Mouse (Mus musculus) hindbrain, embryonic 12.5 days (tissue): Measurements from ENCODE around the gene Fnip1. TPM values are rescaled to one million over a fixed set of nuclear protein-coding genes. Genes with fewer than 3 reads are reported as not detected.
"Not testable (repeated sequence)": the region's sequence is repeated elsewhere in the genome, so short reads cannot be mapped to it uniquely, and the experiment has no call there.

Experiments used
- ATAC-seq: fragments of 200-750 bp; cut with Nextera tagmentation; 2 replicates; pipeline ENCODE4 v1.8.0; 2017; ENCODE audit warnings: moderate TSS enrichment; ENCODE audit not compliant: low FRiP score
- H3K27ac ChIP-seq: fragments of 300-500 bp; sonication (generic); 2 replicates; pipeline ENCODE4 v1.5.1; 2016; ENCODE audit warnings: mild to moderate bottlenecking
- H3K27me3 ChIP-seq: fragments of 300-500 bp; sonication (generic); 2 replicates; pipeline ENCODE4 v1.6.1; 2016; ENCODE audit warnings: mild to moderate bottlenecking
- H3K36me3 ChIP-seq: fragments of 300-500 bp; sonication (generic); 2 replicates; pipeline ENCODE4 v1.6.1; 2016; ENCODE audit warnings: mild to moderate bottlenecking
- H3K4me1 ChIP-seq: fragments of 300-500 bp; sonication (generic); 2 replicates; pipeline ENCODE4 v1.6.1; 2016
- H3K4me2 ChIP-seq: fragments of 300-500 bp; sonication (generic); replicated peaks from 2 replicates; pipeline ENCODE4 v1.6.1; 2016; ENCODE audit warnings: mild to moderate bottlenecking
- H3K4me3 ChIP-seq: fragments of 300-500 bp; sonication (generic); 2 replicates; pipeline ENCODE4 v1.5.1; 2016; ENCODE audit warnings: mild to moderate bottlenecking
- H3K9ac ChIP-seq: fragments of 300-500 bp; sonication (generic); 2 replicates; pipeline ENCODE4 v1.6.1; 2016; ENCODE audit warnings: mild to moderate bottlenecking, moderate library complexity
- H3K9me3 ChIP-seq: fragments of 300-500 bp; sonication (generic); replicated peaks from 2 replicates; pipeline ENCODE4 v1.6.1; 2016; ENCODE audit warnings: mild to moderate bottlenecking
- WGBS: fragments of 180-500 bp; shearing (Covaris S2); methylation state at CpG from one replicate; pipeline ENCODE4 v1.1.7; 2016; 5-methylcytosine and 5-hydroxymethylcytosine counted together
- polyA plus RNA-seq: library from polyadenylated mRNA; unstranded; fragments of >200 nt; fragmentation: Nextera tagmentation; extraction: Ambion mirVana; gene quantifications from 2 replicates; pipeline ENCODE4 v1.2.1, GENCODE M21; 2016

Gene Fnip1
- polyA plus RNA-seq = 12.1 and 13.2 TPM in 2 replicates

- Histone ChIP-seq H3K36me3 (no peaks in the 10 kb centered on the region), H3K4me1 (peaks cover 15% of the 10 kb centered on the region), H3K4me3 (peak within 1 kb of the TSS; percentile 62), H3K27ac (peak within 1 kb of the TSS; percentile 83), H3K9me3 (no peaks in the 10 kb centered on the region), H3K9ac (peak within 1 kb of the TSS; percentile 89), H3K4me2 (peak within 1 kb of the TSS; percentile 70), H3K27me3 (no peaks in the 10 kb centered on the region)
- ATAC-seq = peak; percentile 98
- under 1% methylated on average over 46 of the region's 47 CpGs for WGBS
Observed at GRCm38 (mm10) chr11:54437823-54438337, at the start of gene Fnip1. Gene Fnip1 (plus strand): TSS chr11:54438199.

GRCm38 (mm10) chr11:54390386-54390785 lies 47.6 kb upstream of the Fnip1 start:
- H3K9ac ChIP-seq = no peak overlapping the region
- no peaks in the 10 kb centered on the region for H3K36me3 ChIP-seq
- H3K27ac ChIP-seq = no peak overlapping the region
- H3K4me1 ChIP-seq = no peaks in the 10 kb centered on the region
- no peaks in the 10 kb centered on the region for H3K27me3 ChIP-seq
- no peak overlapping the region for H3K4me3 ChIP-seq
- 63% methylated on average over 8 of the region's 8 CpGs for WGBS
- H3K9me3 ChIP-seq = no peaks in the 10 kb centered on the region
- ATAC-seq = no peak
- no peak overlapping the region for H3K4me2 ChIP-seq

GRCm38 (mm10) chr11:54391326-54391725 lies 46.7 kb upstream of the Fnip1 start:
- no peak overlapping the region for H3K4me2 ChIP-seq
- H3K9me3 ChIP-seq = no peaks in the 10 kb centered on the region
- no peaks in the 10 kb centered on the region for H3K36me3 ChIP-seq
- no peak for ATAC-seq
- no peak overlapping the region for H3K27ac ChIP-seq
- no peaks in the 10 kb centered on the region for H3K27me3 ChIP-seq
- H3K9ac ChIP-seq = no peak overlapping the region
- no peaks in the 10 kb centered on the region for H3K4me1 ChIP-seq
- H3K4me3 ChIP-seq = no peak overlapping the region
- WGBS = 89% methylated on average over 4 of the region's 4 CpGs

- H3K4me1 ChIP-seq = no peaks in the 10 kb centered on the region
- H3K4me2 ChIP-seq = no peak overlapping the region
- WGBS = 94% methylated on average over 1 of the region's 1 CpGs
- no peaks in the 10 kb centered on the region for H3K9me3 ChIP-seq
- H3K4me3 ChIP-seq = no peak overlapping the region
- H3K27me3 ChIP-seq = no peaks in the 10 kb centered on the region
- H3K9ac ChIP-seq = no peak overlapping the region
- H3K27ac ChIP-seq = no peak overlapping the region
- no peaks in the 10 kb centered on the region for H3K36me3 ChIP-seq
- ATAC-seq = no peak
Observed at GRCm38 (mm10) chr11:54396686-54397085, 41.3 kb upstream of the Fnip1 start.

GRCm38 (mm10) chr11:54398058-54398457 lies 39.9 kb upstream of the Fnip1 start:
- H3K4me3 ChIP-seq = no peak overlapping the region
- no peak overlapping the region for H3K27ac ChIP-seq
- no peak for ATAC-seq
- H3K36me3 ChIP-seq = no peaks in the 10 kb centered on the region
- WGBS = 91% methylated on average over 4 of the region's 4 CpGs
- H3K4me2 ChIP-seq = no peak overlapping the region
- no peaks in the 10 kb centered on the region for H3K9me3 ChIP-seq
- H3K9ac ChIP-seq = no peak overlapping the region
- no peaks in the 10 kb centered on the region for H3K27me3 ChIP-seq
- no peaks in the 10 kb centered on the region for H3K4me1 ChIP-seq

- not testable (repeated sequence) for H3K9ac ChIP-seq, H3K4me3 ChIP-seq, H3K36me3 ChIP-seq, H3K4me1 ChIP-seq, H3K27me3 ChIP-seq, ATAC-seq, H3K27ac ChIP-seq, H3K4me2 ChIP-seq, H3K9me3 ChIP-seq
- WGBS = 95% methylated on average over 20 of the region's 20 CpGs
Observed at GRCm38 (mm10) chr11:54400803-54401202, 37.2 kb upstream of the Fnip1 start.

GRCm38 (mm10) chr11:54404885-54405284 lies 33.1 kb upstream of the Fnip1 start:
- Histone ChIP-seq H3K27ac (no peak overlapping the region), H3K36me3 (no peaks in the 10 kb centered on the region), H3K4me3 (no peak overlapping the region), H3K9me3 (no peaks in the 10 kb centered on the region), H3K4me1 (no peaks in the 10 kb centered on the region), H3K9ac (no peak overlapping the region), H3K27me3 (no peaks in the 10 kb centered on the region), H3K4me2 (no peak overlapping the region)
- 78% methylated on average over 4 of the region's 4 CpGs for WGBS
- no peak for ATAC-seq

GRCm38 (mm10) chr11:54406930-54407546 lies 31.0 kb upstream of the Fnip1 start:
- no peaks in the 10 kb centered on the region for H3K27me3 ChIP-seq
- no peak for ATAC-seq

GRCm38 (mm10) chr11:54410612-54411011 lies 27.4 kb upstream of the Fnip1 start:
- Histone ChIP-seq H3K9me3 (no peaks in the 10 kb centered on the region), H3K27me3 (no peaks in the 10 kb centered on the region), H3K4me2 (no peak overlapping the region), H3K4me1 (no peaks in the 10 kb centered on the region), H3K36me3 (no peaks in the 10 kb centered on the region), H3K4me3 (no peak overlapping the region), H3K9ac (no peak overlapping the region), H3K27ac (no peak overlapping the region)
- no peak for ATAC-seq

More at GRCm38 (mm10) chr11:54406930-54407546, 31.0 kb upstream of the Fnip1 start:
- Histone ChIP-seq H3K27ac (no peak overlapping the region), H3K4me3 (no peak overlapping the region), H3K9me3 (no peaks in the 10 kb centered on the region), H3K9ac (no peak overlapping the region), H3K36me3 (no peaks in the 10 kb centered on the region), H3K4me1 (no peaks in the 10 kb centered on the region), H3K4me2 (no peak overlapping the region)
- 86% methylated on average over 4 of the region's 4 CpGs for WGBS

GRCm38 (mm10) chr11:54413017-54413416 lies 25.0 kb upstream of the Fnip1 start:
- no peaks in the 10 kb centered on the region for H3K36me3 ChIP-seq
- no peaks in the 10 kb centered on the region for H3K27me3 ChIP-seq
- H3K9ac ChIP-seq = no peak overlapping the region
- H3K27ac ChIP-seq = no peak overlapping the region
- no peaks in the 10 kb centered on the region for H3K4me1 ChIP-seq
- no peak for ATAC-seq
- no peaks in the 10 kb centered on the region for H3K9me3 ChIP-seq
- WGBS = 52% methylated on average over 6 of the region's 6 CpGs
- no peak overlapping the region for H3K4me2 ChIP-seq
- no peak overlapping the region for H3K4me3 ChIP-seq

GRCm38 (mm10) chr11:54423007-54423406 lies 15.0 kb upstream of the Fnip1 start:
- H3K4me1 ChIP-seq = no peaks in the 10 kb centered on the region
- no peak for ATAC-seq
- 83% methylated on average over 4 of the region's 4 CpGs for WGBS

GRCm38 (mm10) chr11:54426267-54426666 lies 11.7 kb upstream of the Fnip1 start:
- Histone ChIP-seq H3K4me3 (no peak overlapping the region), H3K4me2 (no peak overlapping the region), H3K4me1 (no peaks in the 10 kb centered on the region), H3K27me3 (no peaks in the 10 kb centered on the region), H3K27ac (no peak overlapping the region), H3K9me3 (no peaks in the 10 kb centered on the region), H3K36me3 (no peaks in the 10 kb centered on the region), H3K9ac (no peak overlapping the region)
- no peak for ATAC-seq
- WGBS = 86% methylated on average over 5 of the region's 5 CpGs

More at GRCm38 (mm10) chr11:54423007-54423406, 15.0 kb upstream of the Fnip1 start:
- Histone ChIP-seq H3K27me3 (no peaks in the 10 kb centered on the region), H3K9ac (no peak overlapping the region), H3K4me3 (no peak overlapping the region), H3K4me2 (no peak overlapping the region), H3K27ac (no peak overlapping the region), H3K9me3 (no peaks in the 10 kb centered on the region), H3K36me3 (no peaks in the 10 kb centered on the region)

GRCm38 (mm10) chr11:54427138-54427537 lies 10.9 kb upstream of the Fnip1 start:
- Histone ChIP-seq H3K4me2 (no peak overlapping the region), H3K36me3 (no peaks in the 10 kb centered on the region), H3K9ac (no peak overlapping the region), H3K4me3 (no peak overlapping the region), H3K27me3 (no peaks in the 10 kb centered on the region), H3K27ac (no peak overlapping the region), H3K4me1 (no peaks in the 10 kb centered on the region), H3K9me3 (no peaks in the 10 kb centered on the region)
- no peak for ATAC-seq
- WGBS = 74% methylated on average over 2 of the region's 2 CpGs
